Mouse (Mus musculus) lung, postnatal 14 days (tissue): ENCODE data around the gene Adprh.
"Not testable (repeated sequence)": the region's sequence is repeated elsewhere in the genome, so short reads cannot be mapped to it uniquely, and the experiment has no call there.

Experiments used
- DNase-seq: peaks from one replicate; pipeline ENCODE4 v3.0.0; 2021

The Adprh gene

DNA sequence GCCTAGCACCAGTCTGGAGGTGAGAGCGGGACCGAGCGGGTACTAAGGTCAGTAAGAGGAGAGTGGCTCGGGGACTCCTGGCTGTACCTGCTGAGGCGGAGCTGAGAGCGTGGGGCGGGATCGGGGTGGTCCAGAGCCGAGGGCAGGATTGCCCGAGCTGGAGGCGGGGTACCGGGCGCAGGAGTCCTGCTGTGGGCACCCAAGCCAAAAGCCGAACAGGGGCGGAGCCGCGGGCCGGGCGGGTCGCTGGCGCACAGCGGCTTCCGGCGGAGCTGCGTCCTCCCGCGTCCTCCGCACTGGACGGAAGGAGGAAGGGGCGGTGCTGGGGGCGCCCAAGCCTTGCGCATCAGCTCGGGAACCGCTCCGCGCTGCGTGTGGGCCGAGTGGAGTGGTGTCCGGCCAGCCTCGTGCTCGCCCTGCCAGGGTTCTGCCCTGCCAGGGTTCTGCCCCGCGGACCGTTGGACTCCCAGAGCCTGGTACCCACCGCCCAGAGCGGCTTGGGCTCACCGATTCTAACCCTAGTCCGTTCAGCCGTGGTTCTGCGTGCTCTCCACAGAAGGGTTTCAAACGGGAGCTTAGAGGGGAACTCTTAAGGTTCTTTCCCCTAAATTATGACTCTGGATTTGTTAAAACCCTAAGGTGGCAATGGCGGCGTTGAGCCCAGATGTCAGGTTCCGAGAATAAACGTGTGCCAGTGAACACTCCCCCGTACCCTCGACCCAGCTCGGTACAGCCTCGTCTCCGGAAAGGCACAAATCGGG, at the start of gene Adprh:
Gene Adprh (minus strand): TSS at position 262 of the 761 bp plus-strand sequence.
- DNase-seq, result peak; percentile 94

DNA sequence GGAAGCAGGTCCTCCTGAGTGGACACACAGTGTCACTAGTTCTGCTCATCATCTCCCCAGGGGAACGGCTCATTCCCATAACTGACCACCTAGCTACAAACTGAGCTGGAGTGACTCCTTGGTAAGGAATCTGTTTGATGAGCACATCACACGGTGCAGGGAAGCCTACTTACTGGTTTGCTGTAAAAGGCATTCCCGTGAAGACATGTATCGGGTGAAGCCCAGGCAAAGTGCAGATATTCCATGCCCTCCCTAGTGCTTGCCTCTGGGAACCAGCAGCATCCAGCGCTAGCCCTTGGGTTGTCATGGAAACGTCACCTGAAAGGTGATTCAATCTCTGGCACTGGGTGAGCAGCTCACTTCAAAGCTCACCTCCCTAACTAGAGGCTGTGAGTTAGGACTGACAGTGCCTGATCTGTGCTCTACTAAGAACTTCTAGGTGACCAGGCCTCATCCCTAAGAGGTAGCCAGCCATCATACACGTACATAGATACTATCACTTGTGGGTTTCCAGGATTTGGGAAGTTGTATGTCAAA, 44.2 kb upstream of the Adprh start:
- DNase-seq, result no peak

DNA sequence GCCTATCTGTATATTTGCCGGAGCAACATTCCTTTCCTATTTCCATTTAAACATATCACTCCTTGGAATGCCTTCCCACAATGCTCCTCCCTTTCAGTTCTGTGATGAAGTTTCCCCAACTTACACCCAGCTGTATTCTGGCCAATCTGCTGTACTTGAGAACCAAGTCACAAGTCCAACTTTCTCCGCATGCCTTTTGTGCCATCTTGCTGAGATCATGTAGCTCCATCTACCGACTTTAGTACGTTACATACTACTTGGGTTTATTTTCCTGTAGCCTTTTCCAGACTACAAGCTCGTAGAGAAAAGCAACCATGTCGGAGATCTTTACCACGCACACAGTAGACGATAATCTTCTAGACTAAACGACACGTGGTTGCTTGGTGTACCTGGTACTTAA, 41.4 kb upstream of the Adprh start:
- no peak for DNase-seq

DNA sequence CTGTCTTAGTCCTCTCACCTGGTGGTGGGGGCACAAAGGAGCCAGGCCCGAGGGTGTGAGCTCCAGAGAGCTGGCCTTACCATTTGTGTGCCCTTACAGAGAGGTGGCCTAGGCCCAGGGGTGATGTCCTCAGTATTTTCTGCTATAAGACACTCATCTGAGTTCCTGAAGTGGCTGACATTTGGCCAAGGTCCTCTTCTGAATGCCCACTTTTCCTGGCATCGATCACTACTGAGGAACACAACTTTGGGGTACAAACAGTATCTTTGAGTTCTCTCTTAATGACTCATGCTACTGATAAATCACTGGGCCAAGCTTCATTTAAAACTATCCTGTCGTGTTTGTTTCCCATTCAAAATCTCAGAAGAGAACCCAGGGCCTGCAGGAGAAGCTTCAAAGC, 40.0 kb upstream of the Adprh start:
- no peak for DNase-seq

DNA sequence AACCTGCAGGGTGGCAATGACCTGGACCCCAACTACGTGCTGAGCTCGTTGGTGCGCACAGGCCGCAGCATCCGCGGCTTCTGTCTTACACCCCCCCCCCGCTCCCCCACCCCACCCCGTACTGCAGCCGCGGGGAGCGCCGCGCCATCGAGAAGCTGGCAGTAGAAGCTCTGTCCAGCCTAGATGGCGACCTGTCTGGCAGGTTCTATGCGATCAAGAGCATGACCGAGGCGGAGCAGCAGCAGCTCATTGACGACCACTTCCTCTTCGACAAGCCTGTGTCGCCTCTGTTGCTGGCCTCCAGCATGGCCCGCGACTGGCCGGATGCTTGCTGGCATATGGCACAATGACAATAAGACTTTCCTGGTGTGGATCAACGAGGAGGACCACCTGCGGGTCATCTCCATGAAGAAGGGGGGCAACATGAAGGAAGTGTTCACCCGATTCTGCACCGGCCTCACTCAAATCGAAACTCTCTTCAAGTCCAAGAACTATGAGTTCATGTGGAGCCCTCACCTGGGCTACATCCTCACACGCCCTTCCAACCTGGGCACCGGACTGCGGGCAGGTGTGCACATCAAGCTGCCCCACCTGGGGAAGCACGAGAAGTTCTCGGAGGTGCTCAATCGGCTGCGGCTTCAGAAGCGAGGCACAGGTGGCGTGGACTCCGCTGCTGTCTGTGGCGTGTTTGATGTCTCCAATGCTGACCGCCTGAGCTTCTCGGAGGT, 31.2 kb upstream of the Adprh start:
- peak; percentile 4 for DNase-seq

DNA sequence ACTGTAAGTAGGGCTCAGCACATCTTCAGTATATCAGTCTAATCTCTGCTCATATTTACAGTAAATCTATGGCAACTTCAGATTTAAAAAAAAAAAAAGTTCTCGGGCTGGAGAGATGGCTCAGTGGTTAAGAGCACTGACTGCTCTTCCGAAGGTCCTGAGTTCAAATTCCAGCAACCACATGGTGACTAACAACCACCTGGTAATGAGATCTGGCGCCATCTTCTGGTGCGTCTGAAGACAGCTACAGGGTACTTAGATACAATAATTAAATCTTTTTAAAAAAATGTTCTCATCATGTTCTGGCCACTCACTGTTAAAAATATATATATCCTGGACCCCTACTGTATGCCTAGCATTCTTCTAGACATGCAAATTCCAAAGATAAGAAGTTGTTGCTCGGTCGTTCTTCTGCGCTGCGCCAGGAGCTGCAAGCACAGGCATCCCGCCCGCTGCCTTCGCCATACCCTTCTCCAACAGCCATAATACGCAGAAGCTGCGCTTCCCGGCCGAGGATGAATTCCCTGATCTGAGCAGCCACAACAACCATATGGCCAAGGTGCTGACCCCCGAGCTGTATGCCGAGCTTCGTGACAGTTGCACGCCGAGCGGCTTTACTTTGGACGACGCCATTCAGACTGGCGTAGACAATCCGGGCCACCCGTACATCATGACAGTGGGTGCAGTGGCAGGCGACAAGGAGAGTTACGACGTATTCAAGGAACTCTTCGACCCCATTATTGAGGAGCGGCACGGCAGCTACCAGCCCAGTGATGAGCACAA, 30.5 kb upstream of the Adprh start:
- DNase-seq, result peak; percentile 61

DNA sequence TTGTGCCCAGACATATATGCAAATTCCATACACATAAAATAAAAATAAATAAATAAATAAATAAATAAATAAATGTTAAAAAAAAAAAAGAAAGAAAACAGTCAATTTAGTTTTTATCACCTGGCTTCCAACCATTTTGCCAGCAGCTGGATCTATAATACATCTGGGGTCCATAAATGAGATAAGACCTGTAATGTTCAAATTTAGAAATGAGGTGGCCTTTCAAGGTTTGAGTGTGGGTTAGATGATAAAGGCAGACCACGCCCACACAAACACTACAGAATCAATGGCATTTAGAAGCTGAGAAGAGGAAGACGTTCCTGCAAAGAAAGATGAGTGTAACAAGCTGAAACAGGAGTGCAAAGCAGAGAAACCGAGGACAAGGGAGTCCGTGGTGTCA, 28.8 kb upstream of the Adprh start:
- DNase-seq, result no peak

DNA sequence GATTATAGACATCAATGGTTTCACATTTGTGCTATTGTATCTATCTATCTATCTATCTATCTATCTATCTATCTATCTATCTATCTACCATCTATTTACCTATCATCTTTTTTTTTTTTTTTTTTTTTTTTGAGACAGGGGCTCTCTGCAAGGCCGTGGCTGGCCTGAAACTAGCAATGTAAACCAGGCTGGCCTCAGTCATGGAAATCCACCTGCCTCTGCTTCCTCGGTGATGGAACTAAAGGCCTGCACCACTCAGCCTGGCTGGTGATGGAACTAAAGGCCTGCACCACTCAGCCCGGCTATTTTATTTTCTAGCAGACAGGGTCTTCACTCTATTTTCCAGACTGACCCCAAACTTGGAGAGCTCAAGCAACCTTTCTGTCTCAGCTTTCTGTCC, 25.8 kb upstream of the Adprh start:
- DNase-seq, result no peak

DNA sequence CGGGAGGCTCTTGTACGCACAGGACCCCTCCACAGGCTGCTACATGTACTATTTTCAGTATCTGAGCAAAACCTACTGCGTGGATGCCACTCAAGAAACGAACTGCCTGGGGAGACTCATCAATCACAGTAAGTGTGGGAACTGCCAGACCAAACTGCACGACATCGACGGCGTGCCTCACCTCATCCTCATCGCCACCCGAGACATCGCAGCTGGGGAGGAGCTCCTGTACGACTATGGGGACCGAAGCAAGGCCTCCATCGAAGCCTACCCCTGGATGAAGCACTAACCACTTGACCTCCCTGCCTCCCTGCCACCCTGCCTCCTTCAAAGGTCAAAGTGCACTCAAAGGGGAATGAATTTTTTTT, 24.7 kb upstream of the Adprh start:
- not testable (repeated sequence) for DNase-seq

DNA sequence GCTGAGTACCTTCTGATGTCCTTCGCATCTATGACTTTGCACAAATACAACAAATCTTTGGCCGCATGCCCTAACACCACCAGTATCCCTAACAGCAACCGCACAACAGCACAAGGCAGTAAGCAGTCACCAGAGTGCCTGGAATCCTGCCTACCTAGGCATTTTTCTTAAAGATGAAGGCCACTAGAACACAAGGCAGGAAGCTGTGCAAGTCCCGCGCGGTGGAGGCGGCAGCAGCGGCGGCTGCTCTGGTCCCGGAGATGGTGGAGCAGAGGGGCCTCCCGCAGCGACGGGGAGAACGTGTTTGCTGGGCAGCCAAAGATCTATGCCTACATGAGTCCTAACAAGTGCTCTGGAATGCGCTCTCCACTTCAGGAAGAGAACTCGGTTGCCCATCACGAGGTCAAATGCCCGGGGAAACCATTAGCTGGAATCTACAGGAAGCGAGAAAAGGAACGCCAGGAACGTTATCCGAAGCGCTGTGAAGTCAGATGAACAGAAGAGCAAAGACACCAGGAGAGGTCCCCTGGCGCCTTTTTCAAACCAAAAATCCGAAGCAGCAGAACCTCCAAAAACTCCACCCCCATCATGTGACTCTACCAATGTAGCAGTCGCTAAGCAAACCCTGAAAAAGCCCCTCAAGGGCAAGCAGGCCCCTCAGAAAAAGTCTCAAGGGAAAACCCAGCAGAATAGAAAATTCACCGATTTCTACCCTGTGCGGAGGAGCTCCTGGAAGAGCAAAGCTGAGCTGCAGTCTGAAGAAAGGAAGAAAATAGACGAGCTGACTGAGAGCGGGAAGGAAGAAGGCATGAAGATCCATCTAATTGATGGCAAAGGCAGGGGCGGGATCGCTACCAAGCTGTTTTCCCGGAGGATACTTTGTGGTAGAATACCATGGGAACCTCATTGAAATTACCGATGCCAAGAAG, 24.1 kb upstream of the Adprh start:
- peak; percentile 41 for DNase-seq

DNA sequence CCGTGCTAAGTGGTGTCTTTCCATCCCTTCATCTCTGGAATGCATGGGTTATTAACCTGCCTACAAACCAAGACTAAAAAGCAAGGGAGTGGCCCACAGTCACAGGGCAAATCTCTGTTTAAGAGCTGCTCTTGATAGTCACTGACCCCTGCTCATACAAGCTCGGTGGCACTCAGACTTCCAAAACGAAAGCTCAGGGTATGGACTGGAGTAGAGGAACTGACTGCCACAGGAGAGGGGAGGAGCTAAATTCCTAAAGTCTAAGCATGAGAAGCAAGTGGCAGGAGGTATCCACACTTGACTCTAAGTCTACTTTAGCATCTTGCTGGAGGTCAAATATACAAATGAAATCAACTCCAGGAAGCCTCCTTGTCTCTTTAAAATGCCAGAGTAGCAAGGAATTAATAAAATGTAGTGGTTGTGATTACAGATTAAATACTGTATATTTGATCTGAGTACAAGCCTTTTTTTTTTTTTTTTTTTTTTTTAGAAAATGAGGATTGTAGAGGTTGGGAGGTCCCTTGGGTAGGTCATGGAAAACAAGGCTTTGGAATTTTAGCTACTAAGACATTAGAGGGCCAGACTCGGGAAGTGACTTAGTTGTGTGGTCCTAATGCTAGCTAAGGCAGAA, 23.3 kb upstream of the Adprh start:
- DNase-seq, result no peak

DNA sequence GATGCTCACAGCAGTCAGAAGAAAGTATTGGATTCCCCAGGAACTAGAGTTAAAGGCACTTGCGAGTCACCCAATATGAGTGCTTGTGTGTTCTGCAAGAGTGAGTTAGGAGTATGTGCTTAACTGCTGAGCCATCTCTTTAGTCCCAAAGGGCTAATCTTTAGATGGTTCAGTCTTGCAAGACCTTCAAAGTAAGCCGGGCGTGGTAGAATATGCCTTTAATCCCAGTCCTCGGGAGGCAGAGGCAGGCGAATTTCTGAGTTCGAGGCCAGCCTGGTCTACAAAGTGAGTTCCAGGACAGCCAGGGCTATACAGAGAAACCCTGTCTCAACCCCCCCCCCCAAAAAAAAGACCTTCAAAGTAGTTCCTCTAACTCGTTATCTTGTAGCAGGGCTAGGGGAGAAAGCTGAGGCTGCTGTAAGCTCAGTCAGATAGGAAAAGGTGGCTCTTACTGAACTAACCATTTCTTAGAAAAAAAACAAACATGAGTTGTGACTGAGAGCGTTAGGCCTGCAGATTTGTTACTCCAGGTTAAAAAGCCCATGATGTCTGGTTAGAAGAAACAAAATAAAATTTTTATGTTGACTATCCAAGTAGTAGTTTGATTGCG, 22.3 kb upstream of the Adprh start:
- DNase-seq, result no peak

DNA sequence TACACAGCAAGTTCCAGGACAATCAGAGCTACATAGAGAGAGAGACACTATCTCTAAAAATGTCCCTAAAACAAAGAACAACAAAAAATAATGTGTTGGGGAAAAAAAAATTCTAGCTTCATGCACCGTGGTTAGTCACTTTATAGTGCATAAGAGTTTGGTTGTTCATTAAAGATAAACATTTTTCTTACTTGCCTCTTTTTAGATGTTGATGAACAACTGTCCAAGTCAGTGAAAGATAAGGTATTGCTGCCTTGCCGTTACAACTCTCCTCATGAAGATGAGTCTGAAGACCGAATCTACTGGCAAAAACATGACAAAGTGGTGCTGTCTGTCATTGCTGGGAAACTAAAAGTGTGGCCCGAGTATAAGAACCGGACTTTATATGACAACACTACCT, 21.2 kb upstream of the Adprh start:
- DNase-seq, result no peak

DNA sequence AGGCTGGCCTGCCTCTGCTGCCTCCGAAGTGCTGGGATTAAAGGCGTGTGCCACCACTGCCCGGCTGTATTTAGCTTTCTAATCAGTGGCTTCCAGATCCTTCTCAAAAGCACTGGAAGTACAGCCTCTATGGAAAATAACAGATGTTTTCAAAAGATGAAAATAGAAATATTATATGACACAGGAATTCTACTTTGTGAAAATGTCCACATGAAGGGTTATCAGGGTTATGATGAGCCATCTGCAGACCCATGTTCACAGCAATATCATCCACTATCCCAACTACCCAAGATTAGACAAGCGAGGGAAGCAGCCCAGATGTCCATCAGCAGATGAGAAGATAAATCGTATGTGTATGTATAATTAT, 20.0 kb upstream of the Adprh start:
- DNase-seq, result no peak

DNA sequence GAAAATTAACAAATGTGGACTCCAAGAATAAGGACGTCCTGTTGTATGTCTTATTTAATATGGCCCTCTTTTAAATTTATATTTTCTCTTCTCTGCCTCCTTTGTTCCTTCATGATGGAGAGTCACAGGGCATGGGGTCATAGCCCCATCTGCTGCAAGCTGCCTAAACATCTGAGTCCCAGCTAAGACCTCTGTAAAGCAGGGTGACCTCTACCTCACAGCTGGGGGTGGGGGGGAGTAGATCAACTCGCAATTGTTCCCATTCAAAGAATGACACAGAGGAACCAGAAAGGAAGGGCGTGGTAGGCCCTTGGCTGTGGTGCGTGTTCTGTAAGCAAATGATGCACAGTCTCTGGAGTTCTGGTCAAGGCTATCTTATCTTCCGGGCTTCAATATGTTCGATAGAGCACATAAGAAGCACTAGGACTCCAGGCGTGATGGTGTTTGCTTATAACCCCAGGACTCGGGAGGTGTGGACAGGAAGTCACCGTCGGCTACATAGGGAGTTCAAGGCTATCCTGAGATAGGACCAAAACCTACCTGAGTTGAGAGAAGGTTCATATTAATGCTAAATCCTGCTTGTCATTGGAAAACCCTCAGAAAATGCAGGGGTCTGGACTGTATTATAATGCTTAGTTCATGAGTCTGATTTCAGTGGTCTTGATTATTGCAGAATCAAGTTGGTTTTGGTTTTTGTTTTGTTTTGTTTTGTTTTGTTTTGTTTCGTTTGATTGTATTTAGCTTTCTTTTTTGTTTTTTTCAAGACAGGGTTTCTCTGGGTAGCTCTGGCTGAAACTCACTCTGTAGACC, 19.4 kb upstream of the Adprh start:
- no peak for DNase-seq

DNA sequence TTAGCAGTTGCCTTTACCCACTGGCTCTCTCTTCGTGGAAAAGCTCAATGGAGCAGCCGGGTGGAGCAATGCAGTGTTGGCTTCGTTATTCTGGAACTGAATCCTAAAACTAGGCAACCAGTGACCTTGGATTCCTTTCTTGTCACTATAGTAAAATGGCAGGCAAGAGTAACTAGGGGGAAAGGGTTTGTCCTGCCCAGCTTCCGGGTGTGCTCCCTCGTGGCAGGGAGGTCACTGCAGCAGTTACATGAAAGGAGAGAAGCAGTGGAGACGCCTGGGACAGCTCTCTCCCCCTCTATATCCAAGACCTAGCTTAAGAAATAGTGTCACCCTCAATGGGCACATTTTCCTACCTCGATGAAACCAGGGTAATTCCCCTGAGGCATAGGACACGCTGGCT, 16.9 kb upstream of the Adprh start:
- DNase-seq, result no peak

DNA sequence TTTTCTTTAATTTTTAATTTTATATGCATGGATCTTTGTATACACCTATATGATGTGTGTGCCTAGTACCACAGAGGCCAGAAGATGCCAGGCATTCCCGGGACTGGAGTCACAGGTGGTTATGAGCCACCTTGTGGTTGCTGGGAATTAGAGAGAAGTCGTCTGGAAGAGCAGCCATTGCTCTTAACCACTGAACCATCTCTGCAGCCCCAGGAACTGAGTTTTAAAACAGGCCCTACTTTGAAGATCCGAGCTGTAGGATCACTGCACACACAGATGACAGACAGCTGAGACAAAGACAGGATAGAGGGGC, 16.2 kb upstream of the Adprh start:
- no peak for DNase-seq

DNA sequence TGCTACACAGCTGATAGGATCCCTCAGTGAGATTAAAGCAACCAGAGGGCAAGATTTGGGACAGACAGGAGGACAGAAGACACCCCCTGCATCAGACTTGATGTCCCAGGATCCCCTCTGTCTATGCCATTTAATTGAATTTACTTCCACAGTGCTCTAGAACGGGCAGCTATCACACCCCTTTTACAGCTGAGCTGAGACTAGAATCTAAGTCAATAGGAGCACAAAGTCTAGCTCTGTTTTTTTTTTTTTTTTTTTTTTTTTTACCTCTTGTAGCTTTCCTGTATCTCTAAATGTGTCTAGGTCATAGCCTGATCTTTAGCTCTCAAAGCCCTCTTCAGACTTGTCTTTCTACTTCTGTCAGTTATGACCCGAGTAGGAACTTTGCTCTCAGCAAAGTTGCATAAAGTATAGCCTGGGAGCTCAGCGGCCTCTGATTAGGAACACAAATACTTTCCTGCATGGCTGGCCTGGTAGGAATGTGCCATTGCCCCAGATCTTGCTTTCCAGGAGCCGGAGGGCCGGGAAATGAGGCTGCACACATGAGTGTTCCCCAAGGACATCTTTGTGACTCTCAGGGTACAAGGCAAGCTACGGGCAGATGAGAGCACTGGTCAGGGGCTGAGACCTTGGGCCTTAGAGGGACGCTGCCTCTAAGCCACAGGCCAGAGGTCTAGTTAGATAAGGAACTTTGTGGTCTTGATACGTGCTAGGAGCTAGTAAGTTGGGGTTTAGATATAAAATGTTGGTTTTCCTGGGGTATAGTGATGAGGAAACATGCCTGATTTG, 15.6 kb upstream of the Adprh start:
- no peak for DNase-seq

DNA sequence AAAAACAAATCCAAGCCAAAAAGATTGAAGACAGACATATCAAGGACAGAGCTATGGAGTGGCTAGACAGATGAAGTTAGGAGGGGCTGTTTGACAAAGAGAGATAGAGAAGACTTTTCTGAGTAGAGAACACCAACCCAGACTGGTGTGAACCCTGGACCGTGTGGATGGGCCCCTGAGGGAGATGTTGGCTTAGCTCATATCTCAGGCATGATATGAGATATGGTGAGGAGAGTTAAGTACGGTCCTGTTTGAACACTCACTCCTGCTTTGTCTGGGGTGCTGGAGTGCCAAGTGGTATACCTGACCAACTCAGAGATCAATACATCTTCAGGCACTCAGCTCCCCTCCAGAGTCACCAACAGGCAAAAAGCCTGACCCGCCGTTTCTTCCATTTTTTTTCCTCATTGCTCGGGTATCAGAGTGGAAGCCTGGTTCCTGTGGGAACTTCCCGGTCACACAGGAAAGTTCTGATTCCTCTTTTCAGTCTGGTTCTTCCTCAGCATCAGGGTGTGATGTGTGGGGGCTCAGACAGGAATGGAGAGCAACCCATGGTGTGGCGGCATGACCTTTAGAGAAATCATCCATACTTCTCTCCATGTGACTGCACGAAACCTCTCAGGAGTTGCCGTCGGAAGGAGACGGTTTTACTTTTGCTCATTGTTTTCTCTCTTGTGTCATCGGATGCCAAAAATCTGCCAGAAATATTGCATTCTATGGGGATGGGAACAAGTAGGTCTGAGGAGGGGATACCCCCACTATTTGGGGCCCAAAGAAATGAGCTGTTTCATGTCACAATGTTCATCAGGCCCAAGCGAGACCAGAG, 14.8 kb upstream of the Adprh start:
- DNase-seq, result no peak
